Mouse (Mus musculus) liver, embryonic 11.5 days (tissue): Measurements from ENCODE around the gene Upb1. TPM values are rescaled to one million over a fixed set of nuclear protein-coding genes. Genes with fewer than 3 reads are reported as not detected.
"Not testable (repeated sequence)": the region's sequence is repeated elsewhere in the genome, so short reads cannot be mapped to it uniquely, and the experiment has no call there.

Source experiments
- ATAC-seq: fragments of 200-750 bp; cut with Nextera tagmentation; replicated peaks from 2 replicates; pipeline ENCODE4 v1.8.0; 2017; ENCODE audit warnings: moderate number of reproducible peaks, mild to moderate bottlenecking, moderate TSS enrichment, moderate library complexity; ENCODE audit not compliant: low FRiP score
- DNase-seq: peaks from one replicate; pipeline ENCODE4 v3.0.0-alpha.2; 2017; ENCODE audit warnings: low spot score
- H3K27ac ChIP-seq: fragments of 300-500 bp; sonication (generic); 2 replicates; pipeline ENCODE4 v1.5.1; 2014; ENCODE audit warnings: mild to moderate bottlenecking, low read depth, low read length, control low read depth
- H3K27me3 ChIP-seq: fragments of 300-500 bp; sonication (generic); replicated peaks from 2 replicates; pipeline ENCODE4 v1.6.1; 2014; ENCODE audit warnings: low read length, mixed read lengths; ENCODE audit not compliant: control insufficient read depth, insufficient read depth
- H3K36me3 ChIP-seq: fragments of 300-500 bp; sonication (generic); 2 replicates; pipeline ENCODE4 v1.6.1; 2014; ENCODE audit warnings: mild to moderate bottlenecking, low read length, moderate library complexity, mixed read lengths; ENCODE audit not compliant: control insufficient read depth, insufficient read depth
- H3K4me1 ChIP-seq: fragments of 300-500 bp; sonication (generic); replicated peaks from 2 replicates; pipeline ENCODE4 v1.6.1; 2014; ENCODE audit warnings: low read length, mixed read lengths; ENCODE audit not compliant: control insufficient read depth, insufficient read depth
- H3K4me2 ChIP-seq: fragments of 300-500 bp; sonication (generic); 2 replicates; pipeline ENCODE4 v1.6.1; 2014; ENCODE audit warnings: mild to moderate bottlenecking, control low read depth, moderate library complexity
- H3K4me3 ChIP-seq: fragments of 300-500 bp; sonication (generic); 2 replicates; pipeline ENCODE4 v1.5.1; 2014; ENCODE audit warnings: low read depth, low read length, control low read depth
- H3K9ac ChIP-seq: fragments of 300-500 bp; sonication (generic); 2 replicates; pipeline ENCODE4 v1.6.1; 2014; ENCODE audit warnings: low read depth, low read length, control low read depth
- H3K9me3 ChIP-seq: fragments of 300-500 bp; sonication (generic); 2 replicates; pipeline ENCODE4 v1.6.1; 2016; ENCODE audit warnings: low read length, inconsistent platforms, mixed read lengths; ENCODE audit not compliant: control insufficient read depth
- WGBS: fragments of 180-500 bp; shearing (Covaris S2); extraction: QIAGEN DNeasy Blood & Tissue Kit; methylation state at CpG from one replicate; pipeline ENCODE4 v1.1.7; 2014; 5-methylcytosine and 5-hydroxymethylcytosine counted together
- polyA plus RNA-seq: library from polyadenylated mRNA; unstranded; fragments of >200 nt; fragmentation: Nextera tagmentation; extraction: Ambion mirVana; gene quantifications from 2 replicates; pipeline ENCODE4 v1.2.1, GENCODE M21; 2014

The Upb1 gene
- polyA plus RNA-seq, 1 experiment from 2014 or later = 5.5 TPM

DNA sequence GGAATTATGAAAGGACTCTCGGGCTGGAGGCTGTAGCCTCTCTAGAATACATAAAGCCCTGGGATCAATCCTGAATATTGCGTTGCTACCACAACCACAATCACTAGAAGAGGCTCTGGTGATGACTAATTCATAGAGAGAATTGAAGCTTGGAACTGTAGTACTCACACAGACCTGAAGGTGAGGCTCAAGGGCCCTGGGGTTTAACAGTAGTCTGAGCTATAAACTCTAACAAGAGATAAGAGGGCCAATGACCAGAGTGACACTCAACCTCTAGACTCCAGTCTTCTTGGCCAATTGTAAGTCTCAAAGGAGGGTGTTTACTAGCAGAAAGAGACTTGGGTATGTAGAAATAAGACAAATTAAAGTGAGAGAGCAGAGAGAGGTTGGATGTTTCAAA is 10.8 kb upstream of the Upb1 start:
- no peak overlapping the region for H3K9ac ChIP-seq
- no peaks in the 10 kb centered on the region for H3K36me3 ChIP-seq
- no peaks in the 10 kb centered on the region for H3K27me3 ChIP-seq
- no peaks in the 10 kb centered on the region for H3K9me3 ChIP-seq
- H3K4me1 ChIP-seq = no peaks in the 10 kb centered on the region
- H3K27ac ChIP-seq = no peak overlapping the region
- WGBS = 82% methylated on average over 2 of the region's 2 CpGs
- ATAC-seq (no peak), DNase-seq (no peak)
- H3K4me3 ChIP-seq = no peak overlapping the region
- no peak overlapping the region for H3K4me2 ChIP-seq

DNA sequence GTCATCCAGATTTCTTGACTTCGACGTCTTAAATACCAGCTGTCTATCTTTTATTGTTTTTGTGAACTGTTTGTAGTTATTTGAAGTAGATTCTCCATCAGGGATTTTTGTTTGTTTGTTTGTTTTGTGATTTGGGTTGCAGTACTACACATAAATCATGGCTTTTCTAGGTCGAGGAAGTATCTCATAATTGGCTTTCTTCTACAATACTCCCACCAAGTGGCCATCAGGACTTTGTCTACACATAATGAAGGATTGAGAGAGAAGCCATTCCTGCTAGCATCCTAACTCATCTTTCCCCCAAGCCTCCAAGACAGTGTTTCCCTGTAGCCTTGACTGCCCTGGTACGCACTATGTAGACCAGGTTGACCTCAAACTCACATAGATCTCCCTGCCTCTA is 10.1 kb upstream of the Upb1 start:
- Histone ChIP-seq H3K9ac (no peak overlapping the region), H3K4me2 (no peak overlapping the region), H3K4me3 (no peak overlapping the region), H3K4me1 (no peaks in the 10 kb centered on the region), H3K9me3 (no peaks in the 10 kb centered on the region), H3K27me3 (no peaks in the 10 kb centered on the region), H3K27ac (no peak overlapping the region), H3K36me3 (no peaks in the 10 kb centered on the region)
- no peak for DNase-seq
- ATAC-seq = no peak
- WGBS = 83% methylated on average over 4 of the region's 4 CpGs

DNA sequence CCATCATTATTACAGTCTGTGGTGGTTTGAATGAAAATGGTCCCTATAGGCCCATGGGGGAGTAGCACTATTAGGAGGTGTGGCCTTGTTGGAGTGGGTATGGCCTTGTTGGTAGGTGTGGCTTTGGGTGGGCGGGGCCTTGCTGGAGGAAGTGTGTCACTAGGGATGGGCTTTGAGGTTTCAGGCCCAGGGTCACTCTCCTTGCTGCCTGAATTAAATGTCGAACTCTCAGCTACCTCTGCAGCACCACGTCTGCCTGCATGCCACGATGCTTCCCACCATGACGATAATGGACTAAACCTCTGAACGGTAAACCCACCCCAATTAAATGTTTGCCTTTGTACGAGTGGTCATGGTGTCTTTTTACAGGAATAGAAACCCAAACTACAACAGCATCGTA is 6.1 kb upstream of the Upb1 start:
- WGBS = 85% methylated on average over 8 of the region's 8 CpGs

DNA sequence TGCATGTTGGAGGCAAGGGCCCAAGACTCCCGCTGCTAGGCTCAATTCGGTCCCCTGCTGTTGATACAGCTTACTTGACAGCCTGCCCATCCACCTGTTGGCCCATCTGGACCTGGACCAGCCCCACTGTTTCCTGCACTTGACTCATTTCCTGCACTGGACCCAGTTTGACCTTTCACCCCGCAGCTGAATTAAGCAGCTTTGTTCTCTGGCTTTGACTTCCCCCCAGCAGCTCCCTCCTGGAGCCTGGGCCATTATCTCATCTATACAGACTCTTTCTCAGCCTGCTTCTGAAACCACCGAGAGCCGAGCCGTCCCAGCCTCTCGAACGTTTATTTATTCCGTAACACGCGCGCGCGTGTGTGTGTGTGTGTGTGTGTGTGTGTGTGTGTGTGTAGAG is 3.9 kb upstream of the Upb1 start:
- DNase-seq (peak; percentile 48), ATAC-seq (peak; percentile 79)
- peak overlapping the region; percentile 53 for H3K4me2 ChIP-seq

More for the DNA sequence above, 6.1 kb upstream of the Upb1 start:
- Histone ChIP-seq H3K27ac (no peak overlapping the region), H3K9ac (no peak overlapping the region), H3K4me3 (no peak overlapping the region), H3K4me2 (no peak overlapping the region), H3K4me1 (peaks cover 6% of the 10 kb centered on the region; the same call in 1 of the 2 replicates), H3K36me3 (no peaks in the 10 kb centered on the region), H3K9me3 (no peaks in the 10 kb centered on the region), H3K27me3 (no peaks in the 10 kb centered on the region)
- DNase-seq = no peak
- no peak for ATAC-seq

DNA sequence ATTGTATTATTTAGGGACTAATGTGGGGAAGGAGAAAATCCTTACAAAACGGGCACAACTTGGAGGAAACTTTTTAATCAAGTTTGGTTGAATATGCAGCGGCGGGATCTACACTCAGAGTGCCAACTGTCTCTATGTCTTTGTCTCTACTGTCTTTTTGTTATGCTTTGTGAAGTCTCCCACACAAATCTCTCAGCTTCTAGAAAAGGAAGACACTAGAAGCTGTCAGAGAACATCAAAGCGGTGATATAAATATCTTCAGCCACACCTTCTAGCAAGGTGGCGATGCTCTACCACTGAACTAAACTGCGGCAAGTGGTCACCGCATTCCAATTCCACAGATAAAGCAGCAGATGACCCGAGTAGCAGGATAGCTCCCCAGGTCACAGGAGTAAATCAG is 5.0 kb downstream of the Upb1 start:
- Histone ChIP-seq H3K4me2 (no peak overlapping the region), H3K4me3 (no peak overlapping the region), H3K27ac (no peak overlapping the region), H3K9me3 (no peaks in the 10 kb centered on the region), H3K36me3 (no peaks in the 10 kb centered on the region), H3K9ac (no peak overlapping the region), H3K4me1 (no peaks in the 10 kb centered on the region; the same call in 1 of the 2 replicates), H3K27me3 (no peaks in the 10 kb centered on the region)
- WGBS = 82% methylated on average over 8 of the region's 8 CpGs
- no peak for DNase-seq
- ATAC-seq = no peak

More for the DNA sequence above, 3.9 kb upstream of the Upb1 start:
- no peaks in the 10 kb centered on the region for H3K27me3 ChIP-seq
- H3K4me1 ChIP-seq = peaks cover 6% of the 10 kb centered on the region; the same call in 1 of the 2 replicates
- H3K36me3 ChIP-seq = no peaks in the 10 kb centered on the region
- H3K27ac ChIP-seq = no peak overlapping the region
- no peaks in the 10 kb centered on the region for H3K9me3 ChIP-seq
- H3K4me3 ChIP-seq = no peak overlapping the region
- WGBS = 28% methylated on average over 14 of the region's 14 CpGs
- no peak overlapping the region for H3K9ac ChIP-seq

DNA sequence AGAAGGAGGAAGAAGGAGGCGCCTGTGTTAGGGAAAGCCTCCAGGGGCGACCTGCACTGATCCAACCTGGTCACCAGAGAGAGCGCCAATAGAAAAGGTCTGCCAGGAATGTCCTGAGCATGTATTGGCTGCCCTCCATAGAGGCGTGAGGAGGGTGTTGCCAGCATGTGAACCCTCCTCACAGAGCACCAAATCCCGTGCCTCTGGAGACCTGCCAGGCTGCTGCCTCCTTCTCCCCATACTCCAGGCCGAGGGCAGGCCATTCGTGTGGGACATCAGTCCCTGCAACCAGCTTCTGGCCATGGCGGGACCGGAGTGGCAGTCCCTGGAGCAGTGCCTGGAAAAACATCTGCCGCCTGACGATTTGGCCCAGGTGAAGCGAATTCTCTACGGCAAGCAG is 5.8 kb downstream of the Upb1 start:
- no peaks in the 10 kb centered on the region; the same call in 1 of the 2 replicates for H3K4me1 ChIP-seq
- no peaks in the 10 kb centered on the region for H3K27me3 ChIP-seq
- H3K4me3 ChIP-seq = no peak overlapping the region
- ATAC-seq (0 out of 2 replicates have a peak, but pooled peaks have one; percentile 20), DNase-seq (no peak)
- H3K9me3 ChIP-seq = no peaks in the 10 kb centered on the region
- H3K4me2 ChIP-seq = no peak overlapping the region
- no peak overlapping the region for H3K9ac ChIP-seq
- H3K36me3 ChIP-seq = no peaks in the 10 kb centered on the region
- H3K27ac ChIP-seq = no peak overlapping the region
- 55% methylated on average over 13 of the region's 13 CpGs for WGBS

DNA sequence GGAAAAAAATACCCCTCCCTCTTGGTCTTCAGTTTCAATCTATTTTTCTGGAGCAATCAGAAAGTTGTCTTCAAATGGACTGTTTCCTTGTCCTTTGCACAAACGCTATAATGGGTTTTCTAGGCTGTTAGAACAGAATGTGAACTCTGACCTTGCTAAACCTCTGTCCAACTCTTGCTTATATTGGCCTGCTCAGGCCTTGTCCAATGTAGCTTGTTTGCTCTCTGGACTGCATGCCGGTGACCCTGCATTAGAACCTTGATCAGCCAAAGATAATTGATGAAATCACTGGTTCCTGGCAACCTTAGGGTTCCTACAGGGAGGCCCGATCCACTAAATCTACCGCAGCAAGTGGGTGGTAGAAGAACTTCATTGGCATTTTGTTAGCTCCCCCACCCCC is 6.8 kb downstream of the Upb1 start:
- H3K9me3 ChIP-seq = no peaks in the 10 kb centered on the region
- H3K36me3 ChIP-seq = no peaks in the 10 kb centered on the region
- no peaks in the 10 kb centered on the region for H3K27me3 ChIP-seq
- no peaks in the 10 kb centered on the region; the same call in 1 of the 2 replicates for H3K4me1 ChIP-seq
- H3K4me2 ChIP-seq = no peak overlapping the region
- DNase-seq = no peak
- H3K9ac ChIP-seq = no peak overlapping the region
- WGBS = 74% methylated on average over 4 of the region's 4 CpGs
- H3K4me3 ChIP-seq = no peak overlapping the region
- no peak for ATAC-seq
- H3K27ac ChIP-seq = no peak overlapping the region

DNA sequence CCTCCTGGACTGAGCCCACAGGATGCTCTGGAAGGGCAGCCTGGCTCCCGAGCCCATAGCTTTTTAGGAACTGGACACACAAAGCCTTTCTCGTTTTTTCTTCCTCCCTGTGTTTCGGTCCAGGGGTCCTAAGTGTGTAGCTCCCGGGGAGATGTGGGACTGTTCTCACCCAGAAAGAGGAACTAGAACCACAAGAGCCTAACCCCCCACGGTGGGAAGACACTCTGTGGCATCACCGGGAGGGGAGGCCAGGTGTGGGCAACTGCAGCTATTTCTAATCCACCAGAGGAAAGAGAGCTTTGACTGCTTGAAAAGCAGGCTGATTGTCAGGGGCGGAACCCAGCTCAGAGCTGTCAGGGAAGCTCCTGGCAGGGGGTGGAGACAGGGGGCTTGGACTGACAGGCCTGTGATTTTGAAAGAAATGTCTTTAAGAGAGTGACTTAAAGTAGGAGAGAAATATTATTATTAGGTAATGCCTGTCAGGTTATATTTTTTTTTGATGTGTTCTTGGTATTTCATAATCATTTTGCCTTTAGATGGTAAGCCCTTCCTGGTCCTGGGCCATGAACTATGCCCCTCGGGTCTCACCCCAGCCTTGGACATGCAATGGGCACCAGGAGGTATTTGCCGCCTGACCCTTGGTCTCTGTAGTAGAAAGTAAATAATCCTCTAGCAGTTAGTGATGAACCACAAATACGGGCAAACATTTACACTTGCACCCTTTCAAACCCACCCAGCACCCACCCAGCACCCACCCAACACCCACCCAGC is 10.6 kb downstream of the Upb1 start:
- peak; percentile 65 for ATAC-seq
- H3K9me3 ChIP-seq, H3K9ac ChIP-seq, H3K36me3 ChIP-seq, H3K4me1 ChIP-seq, H3K27me3 ChIP-seq, DNase-seq, H3K4me3 ChIP-seq, H3K4me2 ChIP-seq: not testable (repeated sequence)
- 29% methylated on average over 9 of the region's 10 CpGs for WGBS
- peak overlapping the region; percentile 75 for H3K27ac ChIP-seq
